Mouse (Mus musculus): ENCODE results near the gene Acot4.

DNA sequence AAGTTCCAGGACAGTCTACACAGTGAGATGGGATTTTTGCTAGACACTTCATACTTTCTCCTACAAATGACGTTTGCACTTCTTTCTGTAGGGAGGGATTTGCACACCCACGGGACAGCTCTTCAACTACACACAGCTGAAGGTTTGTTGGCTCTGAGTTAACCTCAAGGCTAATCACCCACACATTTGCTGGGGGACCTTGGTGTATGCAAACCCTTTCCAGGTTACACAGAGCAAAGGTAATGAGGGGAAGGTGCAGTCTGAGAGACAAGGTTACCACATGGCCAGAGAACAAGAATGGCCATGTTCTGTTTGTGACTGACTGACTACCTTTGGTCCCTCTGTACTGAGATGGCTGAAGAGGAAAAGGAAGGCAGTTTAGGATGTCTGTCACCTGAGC, 45.7 kb downstream of the Acot4 start:
- TF ChIP-seq CTCF (IDR thresholded peaks at IDR 0.05; ENCODE audit: low read depth): no peak
- no peak for TF ChIP-seq EP300 (IDR thresholded peaks at IDR 0.05; ENCODE audit: low read depth)

Data from heart, postnatal 0 days (tissue).